Mouse (Mus musculus) neural tube, embryonic 11.5 days (tissue): Measurements from ENCODE around the gene Ager. TPM values are rescaled to one million over a fixed set of nuclear protein-coding genes. Genes with fewer than 3 reads are reported as not detected.

ENCODE experiments used
- ATAC-seq: fragments of 200-750 bp; cut with Nextera tagmentation; 2 replicates; pipeline ENCODE4 v1.8.0; 2017; ENCODE audit warnings: moderate number of reproducible peaks, mild to moderate bottlenecking, moderate TSS enrichment, moderate library complexity; ENCODE audit not compliant: insufficient read depth, low FRiP score, low TSS enrichment
- DNase-seq: peaks from one replicate; pipeline ENCODE4 v3.0.0-alpha.2; 2015; ENCODE audit warnings: low spot score
- H3K27ac ChIP-seq: fragments of 300-500 bp; sonication (generic); 2 replicates; pipeline ENCODE4 v1.5.1; 2014; ENCODE audit warnings: low read depth, mild to moderate bottlenecking, low read length
- H3K27me3 ChIP-seq: fragments of 300-500 bp; sonication (generic); 2 replicates; pipeline ENCODE4 v1.6.1; 2014; ENCODE audit warnings: mild to moderate bottlenecking, low read length, mixed read lengths; ENCODE audit not compliant: control insufficient read depth, insufficient read depth
- H3K36me3 ChIP-seq: fragments of 300-500 bp; sonication (generic); 2 replicates; pipeline ENCODE4 v1.6.1; 2014; ENCODE audit warnings: mild to moderate bottlenecking, low read length, moderate library complexity, mixed read lengths; ENCODE audit not compliant: control insufficient read depth, insufficient read depth
- H3K4me1 ChIP-seq: fragments of 300-500 bp; sonication (generic); 2 replicates; pipeline ENCODE4 v1.6.1; 2014; ENCODE audit warnings: low read length, mixed read lengths; ENCODE audit not compliant: control insufficient read depth, insufficient read depth
- H3K4me2 ChIP-seq: fragments of 300-500 bp; sonication (generic); 2 replicates; pipeline ENCODE4 v1.6.1; 2014; ENCODE audit warnings: low read depth, mild to moderate bottlenecking, moderate library complexity
- H3K4me3 ChIP-seq: fragments of 300-500 bp; sonication (generic); 2 replicates; pipeline ENCODE4 v1.5.1; 2014; ENCODE audit warnings: low read depth, low read length
- H3K9ac ChIP-seq: fragments of 300-500 bp; sonication (generic); 2 replicates; pipeline ENCODE4 v1.6.1; 2014; ENCODE audit warnings: mild to moderate bottlenecking, low read length
- H3K9me3 ChIP-seq: fragments of 300-500 bp; sonication (generic); 2 replicates; pipeline ENCODE4 v1.6.1; 2016; ENCODE audit warnings: low read length; ENCODE audit not compliant: control insufficient read depth
- WGBS: fragments of 180-500 bp; shearing (Covaris S2); extraction: QIAGEN DNeasy Blood & Tissue Kit; methylation state at CpG from one replicate; pipeline ENCODE4 v1.1.7; 2014; 5-methylcytosine and 5-hydroxymethylcytosine counted together
- polyA plus RNA-seq: library from polyadenylated mRNA; unstranded; fragments of >200 nt; fragmentation: Nextera tagmentation; extraction: Ambion mirVana; gene quantifications from 2 replicates; pipeline ENCODE4 v1.2.1, GENCODE M21; 2014

Gene Ager
- polyA plus RNA-seq, 1 experiment from 2014 or later: 2.3 TPM

DNA sequence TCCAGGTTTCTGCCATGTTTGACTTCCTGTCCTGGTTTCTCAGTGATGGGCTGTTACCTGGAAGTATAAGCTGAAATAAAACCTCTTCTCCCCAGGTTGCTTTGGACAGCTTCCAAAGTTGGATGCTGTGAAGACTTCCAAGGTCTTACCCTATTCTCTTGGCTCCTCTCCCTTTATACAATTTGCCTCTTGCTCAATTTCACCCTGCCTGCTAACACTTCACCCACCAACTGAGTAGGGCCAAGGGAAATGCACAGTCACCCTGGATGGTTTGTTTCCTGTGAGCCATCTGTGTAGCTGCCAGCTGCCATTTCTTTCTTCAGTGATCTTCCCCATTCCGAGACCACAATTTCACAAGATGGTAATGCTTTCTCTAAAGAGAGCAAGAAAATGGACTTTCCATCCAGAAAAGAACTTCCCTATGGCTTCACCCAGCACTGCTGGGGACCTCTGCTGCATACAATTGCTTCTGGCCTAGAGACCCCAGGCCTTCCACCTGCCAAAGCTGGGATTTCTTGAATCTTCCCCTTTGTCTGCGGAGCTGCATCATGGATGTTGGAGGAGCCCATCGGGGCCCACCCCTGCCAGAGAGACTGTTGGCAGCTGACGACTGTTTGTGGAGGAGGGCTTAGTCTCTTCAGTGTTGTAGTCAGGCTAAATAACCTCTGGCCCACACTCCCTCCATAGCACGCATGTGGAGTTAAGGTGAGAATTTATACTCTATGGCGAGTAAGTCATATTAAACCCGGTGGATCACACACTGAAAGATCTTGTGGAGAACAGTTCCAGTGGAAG, 42.0 kb downstream of the Ager start:
- H3K4me3 ChIP-seq: no peak overlapping the region
- H3K27me3 ChIP-seq: no peaks in the 10 kb centered on the region
- H3K36me3 ChIP-seq: no peaks in the 10 kb centered on the region
- DNase-seq: no peak
- no peak overlapping the region for H3K27ac ChIP-seq
- H3K4me2 ChIP-seq: no peak overlapping the region
- H3K4me1 ChIP-seq: no peaks in the 10 kb centered on the region
- H3K9ac ChIP-seq: no peak overlapping the region
- H3K9me3 ChIP-seq: no peaks in the 10 kb centered on the region
- no peak for ATAC-seq
- WGBS: 85% methylated on average over 7 of the region's 7 CpGs

DNA sequence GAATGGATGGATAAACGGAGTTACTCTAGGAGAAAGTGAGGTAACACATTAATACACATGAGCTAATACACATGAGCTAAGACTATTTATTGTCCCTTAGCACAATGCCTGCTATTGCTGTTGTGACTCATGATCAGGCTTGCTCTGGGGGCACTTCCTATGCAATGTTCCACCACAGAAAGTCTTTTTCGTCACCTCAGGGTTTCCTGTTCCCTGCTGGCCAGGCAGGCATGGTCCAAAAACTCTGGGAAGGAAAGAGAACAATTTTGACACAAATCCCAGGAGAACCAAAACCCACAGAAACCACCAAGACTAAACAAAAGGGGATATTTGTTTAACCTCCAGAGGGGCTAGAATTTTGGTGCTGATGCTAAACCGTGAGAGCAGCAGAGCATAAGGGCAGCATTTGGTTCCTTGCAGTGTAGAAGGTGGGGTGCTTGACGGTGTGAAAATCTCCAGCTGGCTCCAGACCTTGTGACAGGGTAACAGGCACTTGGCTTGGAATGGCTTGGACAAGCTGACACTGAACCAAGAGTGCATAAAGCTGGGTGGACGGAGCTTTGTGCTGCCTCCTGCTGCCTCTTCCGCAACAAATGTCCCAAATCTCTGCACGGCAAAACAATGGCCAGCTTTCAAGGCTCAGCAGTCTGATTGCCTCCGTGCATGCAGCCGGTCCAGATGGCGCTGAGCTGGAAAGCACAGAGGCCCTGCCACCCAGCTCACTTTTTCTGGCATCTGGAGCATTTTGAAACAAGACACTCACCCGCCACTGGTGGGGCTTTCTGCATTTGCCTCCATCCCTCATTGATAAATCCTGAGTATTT, 43.3 kb downstream of the Ager start:
- peak; percentile 59 for DNase-seq
- no peaks in the 10 kb centered on the region for H3K36me3 ChIP-seq
- no peak overlapping the region for H3K4me3 ChIP-seq

DNA sequence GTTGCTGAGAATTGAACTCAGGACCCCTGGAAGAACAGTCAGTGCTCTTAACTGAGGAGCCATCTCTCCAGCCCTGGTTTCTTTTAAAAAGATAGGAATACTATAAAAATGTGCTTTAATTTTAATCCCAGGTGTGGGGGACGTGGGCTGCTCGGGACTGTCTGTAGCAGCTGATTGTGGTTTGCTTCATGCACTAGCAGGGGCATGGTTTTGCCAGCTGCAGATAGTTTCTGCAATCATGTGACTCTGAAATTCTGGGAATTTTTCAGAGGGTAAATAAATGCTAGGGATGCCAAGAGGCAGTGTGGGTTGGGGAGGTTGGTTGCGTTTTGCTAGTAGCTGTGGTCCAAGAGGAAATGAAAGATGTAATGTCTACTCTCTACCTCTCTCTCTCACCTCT, 44.3 kb downstream of the Ager start:
- Histone ChIP-seq H3K9me3 (no peaks in the 10 kb centered on the region), H3K4me1 (peaks cover 6% of the 10 kb centered on the region), H3K4me2 (no peak overlapping the region), H3K27me3 (no peaks in the 10 kb centered on the region), H3K9ac (no peak overlapping the region), H3K4me3 (no peak overlapping the region), H3K27ac (peak overlapping the region; percentile 58; the same call in 1 of the 2 replicates), H3K36me3 (no peaks in the 10 kb centered on the region)
- 90% methylated on average over 3 of the region's 3 CpGs for WGBS
- DNase-seq (no peak), ATAC-seq (no peak)

More for the DNA sequence above, 43.3 kb downstream of the Ager start:
- peak overlapping the region; percentile 58 for H3K27ac ChIP-seq
- H3K9me3 ChIP-seq: no peaks in the 10 kb centered on the region
- H3K4me2 ChIP-seq: no peak overlapping the region
- peak; percentile 56; the same call in 1 of the 2 replicates for ATAC-seq
- peaks cover 6% of the 10 kb centered on the region for H3K4me1 ChIP-seq
- no peaks in the 10 kb centered on the region for H3K27me3 ChIP-seq
- H3K9ac ChIP-seq: peak overlapping the region; percentile 33; the same call in 1 of the 2 replicates
- 18% methylated on average over 11 of the region's 11 CpGs for WGBS

GRCm38 (mm10) chr17:34643379-34643778, 45.7 kb downstream of the Ager start:
- no peaks in the 10 kb centered on the region for H3K36me3 ChIP-seq
- DNase-seq (no peak), ATAC-seq (no peak)
- peaks cover 16% of the 10 kb centered on the region for H3K4me1 ChIP-seq
- no peaks in the 10 kb centered on the region for H3K9me3 ChIP-seq
- H3K4me2 ChIP-seq: no peak overlapping the region
- no peak overlapping the region for H3K27ac ChIP-seq
- WGBS: 89% methylated on average over 4 of the region's 4 CpGs
- H3K27me3 ChIP-seq: no peaks in the 10 kb centered on the region
- H3K9ac ChIP-seq: no peak overlapping the region
- no peak overlapping the region for H3K4me3 ChIP-seq

DNA sequence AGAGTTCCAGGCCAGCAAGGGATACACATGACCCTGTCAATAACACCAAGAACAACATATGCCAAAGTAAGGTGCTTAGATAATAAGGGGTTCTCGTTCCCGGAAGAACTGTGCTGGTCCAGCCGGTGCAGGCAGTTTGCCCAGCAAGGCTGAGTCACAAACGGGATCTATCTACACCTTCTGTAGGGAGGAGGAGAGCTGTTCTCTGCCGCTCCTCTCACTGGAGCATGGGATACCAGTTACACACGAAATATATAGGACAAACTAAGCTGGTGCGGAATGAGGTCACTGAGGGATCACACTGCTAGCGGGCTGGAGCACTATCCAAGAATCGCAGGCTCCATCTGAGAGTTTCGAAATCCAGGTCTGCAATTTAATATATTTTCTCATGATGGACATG, 46.3 kb downstream of the Ager start:
- WGBS: 84% methylated on average over 10 of the region's 10 CpGs

GRCm38 (mm10) chr17:34644608-34645007, 46.9 kb downstream of the Ager start, which contains the start of gene Fkbpl:
TSS of gene Fkbpl (plus strand) at chr17:34644764.
- Histone ChIP-seq H3K27ac (no peak within 1 kb of the TSS), H3K4me3 (peak within 1 kb of the TSS; percentile 50), H3K4me1 (peaks cover 17% of the 10 kb centered on the region), H3K4me2 (peak within 1 kb of the TSS; percentile 61), H3K36me3 (no peaks in the 10 kb centered on the region), H3K27me3 (no peaks in the 10 kb centered on the region), H3K9me3 (no peaks in the 10 kb centered on the region), H3K9ac (peak within 1 kb of the TSS; percentile 55)
- peak; percentile 70 for ATAC-seq
- DNase-seq: peak; percentile 95
- WGBS: under 1% methylated on average over 16 of the region's 16 CpGs

More for the DNA sequence above, 46.3 kb downstream of the Ager start:
- Histone ChIP-seq H3K27me3 (no peaks in the 10 kb centered on the region), H3K9ac (no peak overlapping the region), H3K27ac (no peak overlapping the region), H3K4me3 (no peak overlapping the region), H3K9me3 (no peaks in the 10 kb centered on the region), H3K36me3 (no peaks in the 10 kb centered on the region), H3K4me1 (peaks cover 17% of the 10 kb centered on the region), H3K4me2 (no peak overlapping the region)
- ATAC-seq (no peak), DNase-seq (no peak)

GRCm38 (mm10) chr17:34645256-34645829, 47.7 kb downstream of the Ager start:
- no peak for DNase-seq
- H3K27ac ChIP-seq: no peak overlapping the region
- peak overlapping the region; percentile 61 for H3K4me2 ChIP-seq
- peaks cover 17% of the 10 kb centered on the region for H3K4me1 ChIP-seq
- H3K36me3 ChIP-seq: peaks cover 2% of the 10 kb centered on the region; the same call in 1 of the 2 replicates
- no peaks in the 10 kb centered on the region for H3K9me3 ChIP-seq
- ATAC-seq: no peak
- H3K9ac ChIP-seq: peak overlapping the region; percentile 55
- 46% methylated on average over 10 of the region's 10 CpGs for WGBS
- H3K4me3 ChIP-seq: peak overlapping the region; percentile 50
- no peaks in the 10 kb centered on the region for H3K27me3 ChIP-seq

DNA sequence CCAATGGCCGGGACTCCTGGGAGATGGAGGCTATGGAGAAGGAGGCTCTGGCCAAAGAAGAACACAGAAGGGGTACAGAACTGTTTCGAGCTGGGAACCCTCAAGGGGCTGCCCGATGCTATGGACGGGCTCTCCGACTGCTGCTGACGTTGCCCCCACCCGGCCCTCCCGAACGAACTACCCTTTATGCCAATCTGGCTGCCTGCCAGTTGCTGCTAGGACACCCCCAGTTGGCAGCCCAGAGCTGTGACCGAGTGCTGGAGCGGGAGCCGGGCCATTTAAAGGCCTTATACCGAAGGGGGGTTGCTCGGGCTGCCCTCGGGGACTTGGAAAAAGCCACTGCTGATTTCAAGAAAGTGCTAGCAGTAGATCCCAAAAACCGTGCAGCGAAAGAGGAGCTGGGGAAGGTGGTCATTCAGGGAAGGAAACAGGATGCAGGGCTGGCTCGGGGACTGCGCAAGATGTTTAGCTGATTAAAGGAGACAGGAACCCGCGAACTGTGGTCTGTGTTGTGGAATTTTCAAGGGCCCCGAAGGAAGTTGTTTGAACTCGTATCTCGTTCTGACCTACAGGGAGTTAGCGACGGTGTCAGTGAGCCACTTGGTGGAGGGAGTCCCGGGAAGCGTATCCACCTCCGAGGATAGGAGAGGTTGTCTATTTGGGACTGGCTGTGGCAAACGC, 48.3 kb downstream of the Ager start:
- ATAC-seq (no peak), DNase-seq (no peak)
- no peak overlapping the region for H3K9ac ChIP-seq
- H3K27ac ChIP-seq: no peak overlapping the region
- H3K4me2 ChIP-seq: no peak overlapping the region
- peaks cover 17% of the 10 kb centered on the region for H3K4me1 ChIP-seq
- no peaks in the 10 kb centered on the region for H3K27me3 ChIP-seq
- no peaks in the 10 kb centered on the region for H3K9me3 ChIP-seq
- H3K4me3 ChIP-seq: no peak overlapping the region
- 92% methylated on average over 30 of the region's 30 CpGs for WGBS
- peaks cover 3% of the 10 kb centered on the region for H3K36me3 ChIP-seq
